Mouse (Mus musculus) left cerebral cortex, postnatal 10 days (tissue): ENCODE measurements around the gene Olfr963. TPM values are rescaled to one million over a fixed set of nuclear protein-coding genes. Genes with fewer than 3 reads are reported as not detected.

Experiments used
- total RNA-seq, 2 experiments: library from RNA; stranded (reverse); gene quantifications; 2 replicates each; pipeline ENCODE4 v1.2.3; 2021

Gene Olfr963
- total RNA-seq, 2 experiments from 2014 or later, result not detected

Other genes with a start within 250 kb of the Olfr963 start
- gene Olfr952, start 240.1 kb upstream of the Olfr963 start, total RNA-seq, result not detected
- not detected for gene Olfr954, start 210.5 kb upstream of the Olfr963 start, total RNA-seq
- not detected for gene Olfr955, start 195.3 kb upstream of the Olfr963 start, total RNA-seq
- not detected for gene Olfr44, start 173.2 kb upstream of the Olfr963 start, total RNA-seq
- not detected for gene Olfr957, start 151.4 kb upstream of the Olfr963 start, total RNA-seq
- not detected for gene Olfr958, start 113.2 kb upstream of the Olfr963 start, total RNA-seq
- gene Olfr959, start 91.6 kb upstream of the Olfr963 start, total RNA-seq, result not detected
- 10 to 100 TPM; 21.0 to 26.1 TPM for gene AW551984, start 62.8 kb upstream of the Olfr963 start, total RNA-seq
- not detected for gene Olfr148, start 56.5 kb upstream of the Olfr963 start, total RNA-seq
- not detected for gene Olfr960, start 45.8 kb upstream of the Olfr963 start, total RNA-seq
- gene Olfr961, start 22.1 kb upstream of the Olfr963 start, total RNA-seq, result not detected
- gene Olfr149, start 39.9 kb downstream of the Olfr963 start, total RNA-seq, result not detected
- gene Olfr965, start 44.1 kb downstream of the Olfr963 start, total RNA-seq, result not detected
- gene Olfr150, start 63.8 kb downstream of the Olfr963 start, total RNA-seq, result not detected
- not detected for gene Olfr967, start 79.0 kb downstream of the Olfr963 start, total RNA-seq
- gene Olfr968, start 116.0 kb downstream of the Olfr963 start, total RNA-seq, result not detected
- not detected for gene Olfr969, start 123.7 kb downstream of the Olfr963 start, total RNA-seq
- not detected for gene Olfr970, start 141.7 kb downstream of the Olfr963 start, total RNA-seq
- not detected for gene Olfr971, start 169.7 kb downstream of the Olfr963 start, total RNA-seq
- not detected for gene Olfr972, start 199.2 kb downstream of the Olfr963 start, total RNA-seq
- not detected for gene Olfr229, start 240.1 kb downstream of the Olfr963 start, total RNA-seq